Mouse (Mus musculus) heart, postnatal 0 days (tissue): ENCODE results near the gene Cmas. TPM values are rescaled to one million over a fixed set of nuclear protein-coding genes. Genes with fewer than 3 reads are reported as not detected.

Experiments used
- ATAC-seq: fragments of 200-750 bp; cut with Nextera tagmentation; 2 replicates; pipeline ENCODE4 v1.8.0; 2017; ENCODE audit warnings: low read depth, moderate number of reproducible peaks, moderate library complexity; ENCODE audit not compliant: insufficient read depth
- DNase-seq: peaks from one replicate; pipeline ENCODE4 v3.0.0-alpha.2; 2016; ENCODE audit warnings: low spot score
- H3K27ac ChIP-seq: fragments of 300-500 bp; sonication (generic); 2 replicates; pipeline ENCODE4 v1.5.1; 2014; ENCODE audit warnings: low read depth, mild to moderate bottlenecking
- H3K27me3 ChIP-seq: fragments of 300-500 bp; sonication (generic); 2 replicates; pipeline ENCODE4 v1.6.1; 2014; ENCODE audit warnings: low read length, mixed read lengths; ENCODE audit not compliant: control insufficient read depth, insufficient read depth
- H3K36me3 ChIP-seq: fragments of 300-500 bp; sonication (generic); replicated peaks from 2 replicates; pipeline ENCODE4 v1.6.1; 2014; ENCODE audit warnings: low read length, mixed read lengths; ENCODE audit not compliant: control insufficient read depth, insufficient read depth
- H3K4me1 ChIP-seq: fragments of 300-500 bp; sonication (generic); 2 replicates; pipeline ENCODE4 v1.6.1; 2014; ENCODE audit warnings: antibody characterized with exemption; ENCODE audit not compliant: control insufficient read depth, insufficient read depth
- H3K4me2 ChIP-seq: fragments of 300-500 bp; sonication (generic); 2 replicates; pipeline ENCODE4 v1.6.1; 2014; ENCODE audit warnings: low read depth, mild to moderate bottlenecking, low read length, moderate library complexity
- H3K4me3 ChIP-seq: fragments of 300-500 bp; sonication (generic); 2 replicates; pipeline ENCODE4 v1.5.1; 2014; ENCODE audit warnings: low read depth, low read length
- H3K9ac ChIP-seq: fragments of 300-500 bp; sonication (generic); replicated peaks from 2 replicates; pipeline ENCODE4 v1.6.1; 2014; ENCODE audit warnings: low read depth, low read length, mixed read lengths
- H3K9me3 ChIP-seq: fragments of 300-500 bp; sonication (generic); replicated peaks from 2 replicates; pipeline ENCODE4 v1.6.1; 2016; ENCODE audit warnings: low read length; ENCODE audit not compliant: control insufficient read depth
- CTCF ChIP-seq: IDR thresholded peaks from 2 replicates; pipeline ENCODE4 v1.5.1; 2016; ENCODE audit warnings: antibody characterized with exemption, control low read depth, low read depth
- EP300 ChIP-seq: IDR thresholded peaks from 2 replicates; pipeline ENCODE4 v1.6.1; 2016; ENCODE audit warnings: antibody characterized with exemption, low read depth
- WGBS: fragments of 180-500 bp; shearing (Covaris S2); extraction: QIAGEN DNeasy Blood & Tissue Kit; methylation state at CpG from one replicate; pipeline ENCODE4 v1.1.7; 2014; 5-methylcytosine and 5-hydroxymethylcytosine counted together
- polyA plus RNA-seq: library from polyadenylated mRNA; unstranded; fragments of >200 nt; fragmentation: Nextera tagmentation; extraction: Ambion mirVana; gene quantifications from 2 replicates; pipeline ENCODE4 v1.2.1, GENCODE M21; 2015
- total RNA-seq: library from RNA; depleted of rRNA; stranded (reverse); fragments of >200 nt; gene quantifications from 2 replicates; pipeline ENCODE4 v1.2.3, GENCODE M21; 2014; ENCODE audit warnings: low replicate concordance

The Cmas gene
- total and polyA plus RNA-seq, 2 experiments from 2014 or later = 30.0 to 47.5 TPM

DNA sequence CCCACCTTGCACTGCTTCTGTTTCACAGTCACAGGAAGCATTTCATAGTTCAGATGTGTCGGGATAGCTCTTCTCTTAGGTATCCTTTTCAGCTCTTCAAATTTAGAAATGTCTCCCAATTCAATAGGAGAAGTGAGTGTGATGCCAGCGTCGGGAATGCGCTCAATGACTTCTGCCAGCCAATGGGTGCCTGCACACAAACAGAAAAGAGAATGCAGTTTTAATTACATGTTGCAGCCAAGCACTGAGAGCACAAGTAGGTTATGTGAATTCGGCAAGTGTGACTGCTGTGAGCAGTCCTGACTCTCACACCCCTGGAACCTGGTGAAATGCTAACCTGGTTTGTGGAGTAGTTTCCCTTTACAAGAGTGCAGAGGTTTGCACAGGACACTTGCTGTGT, 45.2 kb downstream of the Cmas start:
- DNase-seq (no peak), ATAC-seq (no peak)
- Histone ChIP-seq H3K4me3 (no peak overlapping the region), H3K36me3 (no peaks in the 10 kb centered on the region), H3K27me3 (no peaks in the 10 kb centered on the region), H3K4me2 (no peak overlapping the region), H3K4me1 (no peaks in the 10 kb centered on the region), H3K27ac (no peak overlapping the region), H3K9me3 (no peaks in the 10 kb centered on the region), H3K9ac (no peak overlapping the region)
- 81% methylated on average over 5 of the region's 5 CpGs for WGBS
- no peak for TF ChIP-seq EP300
- TF ChIP-seq CTCF = no peak

DNA sequence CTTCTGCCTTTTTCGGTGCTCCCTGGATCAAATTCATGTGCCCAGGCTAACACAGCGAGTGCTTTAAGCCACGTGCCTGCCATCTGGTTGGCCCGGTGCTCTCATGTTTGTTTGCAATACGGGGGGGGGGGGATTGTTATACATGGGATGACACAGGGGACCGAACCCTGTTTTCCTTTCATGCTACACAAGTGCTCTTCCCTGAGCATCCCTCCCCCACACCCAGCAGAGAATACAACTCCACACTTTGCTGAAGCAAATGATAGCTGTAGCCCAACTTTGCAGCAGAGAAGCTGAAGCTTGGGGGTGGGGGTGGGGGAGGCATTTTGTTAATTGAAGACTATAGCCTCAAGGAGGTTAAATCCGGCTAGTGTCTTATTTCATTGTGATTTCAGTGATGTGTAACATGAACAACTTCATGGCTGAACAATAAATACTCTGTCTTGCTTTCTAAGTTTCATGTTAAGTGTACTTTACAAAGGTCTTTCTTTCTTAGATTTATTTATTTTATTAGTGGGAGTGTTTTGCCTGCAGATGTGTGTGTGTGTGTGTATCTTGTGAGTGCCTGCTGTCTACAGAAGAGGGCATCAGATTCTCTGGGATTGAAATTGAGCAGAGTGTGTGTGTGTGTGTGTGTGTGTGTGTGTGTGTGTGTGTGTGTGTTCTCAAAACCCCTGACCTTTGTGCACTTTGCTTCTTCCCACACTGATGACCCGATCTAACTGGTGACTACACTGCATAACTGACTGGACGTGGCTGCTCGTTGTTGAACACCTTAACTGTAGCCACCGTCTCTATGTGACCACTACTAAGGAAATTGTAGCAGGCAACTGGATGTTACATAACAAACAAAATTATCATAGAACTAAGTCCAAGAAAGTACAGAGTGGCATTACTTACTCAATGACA, 46.4 kb downstream of the Cmas start:
- Histone ChIP-seq H3K9me3 (no peaks in the 10 kb centered on the region), H3K9ac (no peak overlapping the region), H3K4me1 (no peaks in the 10 kb centered on the region), H3K4me3 (no peak overlapping the region), H3K4me2 (no peak overlapping the region), H3K27ac (no peak overlapping the region), H3K27me3 (no peaks in the 10 kb centered on the region), H3K36me3 (no peaks in the 10 kb centered on the region)
- WGBS = 62% methylated on average over 11 of the region's 11 CpGs
- TF ChIP-seq EP300 (no peak), CTCF (no peak)
- no peak for ATAC-seq
- no peak for DNase-seq

GRCm38 (mm10) chr6:142804402-142804801, 47.9 kb downstream of the Cmas start, which contains the start of gene Sult6b2:
Gene Sult6b2 (minus strand): TSS chr6:142804502.
- Histone ChIP-seq H3K36me3 (no peaks in the 10 kb centered on the region), H3K4me2 (no peak within 1 kb of the TSS), H3K4me3 (no peak within 1 kb of the TSS), H3K27ac (no peak within 1 kb of the TSS), H3K4me1 (no peaks in the 10 kb centered on the region), H3K9me3 (no peaks in the 10 kb centered on the region), H3K27me3 (no peaks in the 10 kb centered on the region), H3K9ac (no peak within 1 kb of the TSS)
- TF ChIP-seq EP300 = no peak
- no peak for TF ChIP-seq CTCF
- ATAC-seq = no peak
- no peak for DNase-seq

- WGBS = 61% methylated on average over 4 of the region's 4 CpGs
- Histone ChIP-seq H3K9me3 (no peaks in the 10 kb centered on the region), H3K4me1 (no peaks in the 10 kb centered on the region), H3K36me3 (no peaks in the 10 kb centered on the region), H3K4me2 (no peak overlapping the region), H3K27ac (no peak overlapping the region), H3K27me3 (no peaks in the 10 kb centered on the region), H3K9ac (no peak overlapping the region), H3K4me3 (no peak overlapping the region)
- ATAC-seq = no peak
- no peak for TF ChIP-seq EP300
- TF ChIP-seq CTCF = no peak
- no peak for DNase-seq
Measured at GRCm38 (mm10) chr6:142806326-142806725, 49.8 kb downstream of the Cmas start.

DNA sequence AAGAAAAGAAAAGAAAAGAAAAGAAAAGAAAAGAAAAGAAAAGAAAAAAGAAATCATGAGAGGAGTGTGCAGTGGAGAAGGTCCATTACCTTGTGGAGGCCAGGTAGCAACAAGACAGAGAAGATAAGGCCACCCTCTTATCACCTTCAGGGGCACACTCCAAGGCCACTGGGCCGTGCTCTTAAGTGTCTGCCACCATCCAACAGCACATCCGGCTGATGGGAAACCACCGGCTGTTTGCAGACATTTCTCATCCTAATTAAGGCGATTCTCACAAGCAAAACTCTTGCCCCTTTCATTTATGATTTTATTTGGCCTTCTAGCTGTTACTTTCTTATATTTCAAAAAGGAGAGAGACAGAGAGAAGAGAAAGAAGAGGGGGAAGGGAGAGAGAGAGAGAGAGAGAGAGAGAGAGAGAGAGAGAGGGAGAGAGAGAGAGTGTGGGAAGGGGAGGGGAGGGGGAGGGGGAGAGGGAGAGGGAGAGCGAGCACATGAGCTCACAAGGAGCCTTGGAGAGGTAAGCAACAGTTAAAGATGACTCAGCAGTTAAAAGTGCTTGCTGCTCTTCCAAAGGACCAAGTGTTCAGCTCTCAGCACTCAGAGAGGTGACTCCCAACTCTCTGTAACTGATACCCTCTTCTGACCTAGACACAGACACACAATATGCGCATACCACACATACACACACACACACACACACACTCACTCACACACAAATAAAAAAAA, 53.0 kb downstream of the Cmas start:
- Histone ChIP-seq H3K27me3 (0 out of 2 replicates have a peak, but pooled peaks cover 3% of the 10 kb centered on the region), H3K4me1 (no peaks in the 10 kb centered on the region), H3K9ac (no peak overlapping the region), H3K4me3 (no peak overlapping the region), H3K4me2 (no peak overlapping the region), H3K36me3 (no peaks in the 10 kb centered on the region), H3K9me3 (no peaks in the 10 kb centered on the region), H3K27ac (no peak overlapping the region)
- 22% methylated on average over 6 of the region's 6 CpGs for WGBS
- no peak for TF ChIP-seq EP300
- no peak for TF ChIP-seq CTCF
- ATAC-seq (no peak), DNase-seq (no peak)
